Mouse (Mus musculus) embryonic stem cell, embryonic (primary cell): Measurements from ENCODE around the gene Nt5c2.

Experiments used
- CTCF ChIA-PET, 4 experiments: fragments of 300-600 bp in 2 of 4; fragments of 350-600 bp in 2 of 4; sonication (Branson Sonifier 250); formaldehyde crosslinking; loops; one replicate each; lab custom pipeline; 2022; ENCODE audit warnings: inconsistent platforms in 2 of 4; lab: Charles Lee
- POLR2A ChIA-PET, 4 experiments: fragments of 300-600 bp in 2 of 4; fragments of 350-600 bp in 2 of 4; sonication (Branson Sonifier 250); formaldehyde crosslinking; loops; one replicate each; lab custom pipeline; 2022; ENCODE audit warnings: antibody characterized with exemption in 4 of 4, inconsistent platforms in 1 of 4; lab: Charles Lee

Nt5c2 gene

GRCm38 (mm10) chr19:46915406-46916080 is 99.4 kb downstream of the Nt5c2 start:
- CTCF ChIA-PET: interaction anchor here in 1 of 4 experiments (0.6 kb wide), 2 partner anchors 139 to 755 kb away, joined by 4 to 6 read pairs; no protein-coding TSS in a partner anchor
- POLR2A ChIA-PET: interaction anchor here in 3 of 4 experiments (0.6 to 1.3 kb wide), 7 partner anchors 11 to 152 kb away, joined by 3 to 6 read pairs (median 4); partner anchors contain the start of gene Taf5 (in 1 of the 3)

GRCm38 (mm10) chr19:46913626-46914025 is 101.3 kb downstream of the Nt5c2 start:
- CTCF ChIA-PET: interaction anchor here in 1 of 4 experiments (0.6 kb wide), 1 partner anchor 103 kb away, joined by 4 read pairs; no protein-coding TSS in a partner anchor
- POLR2A ChIA-PET: interaction anchor here in 1 of 4 experiments (0.6 kb wide), 1 partner anchor 325 kb away, joined by 3 read pairs; no protein-coding TSS in a partner anchor

- ChIA-PET CTCF (interaction anchor here in 3 of 4 experiments (0.5 to 1.1 kb wide), 5 partner anchors 36 to 103 kb away, joined by 3 to 8 read pairs (median 4); partner anchors contain the start of gene Ina (in 1 of the 3)), POLR2A (interaction anchor here in 2 of 4 experiments (0.6 to 1.7 kb wide), 5 partner anchors 11 to 286 kb away, joined by 3 to 5 read pairs (median 3); no protein-coding TSS in a partner anchor)
Measured at GRCm38 (mm10) chr19:46911492-46911891, 103.5 kb downstream of the Nt5c2 start.

- CTCF ChIA-PET: interaction anchor here in 3 of 4 experiments (0.6 to 1.4 kb wide), 4 partner anchors 11 to 381 kb away, joined by 3 to 10 read pairs (median 4); no protein-coding TSS in a partner anchor
- POLR2A ChIA-PET: interaction anchor here in 2 of 4 experiments (0.9 to 1.4 kb wide), 5 partner anchors 9 to 67 kb away, joined by 3 to 5 read pairs (median 3); no protein-coding TSS in a partner anchor
Measured at GRCm38 (mm10) chr19:46908977-46909376, 106.0 kb downstream of the Nt5c2 start.

GRCm38 (mm10) chr19:46908207-46908606 is 106.7 kb downstream of the Nt5c2 start:
- ChIA-PET CTCF (interaction anchor here (0.5 to 1.4 kb wide), 7 partner anchors 32 to 380 kb away, joined by 3 to 10 read pairs (median 5); no protein-coding TSS in a partner anchor), POLR2A (interaction anchor here in 3 of 4 experiments (0.6 to 1.7 kb wide), 7 partner anchors 8 to 107 kb away, joined by 3 to 5 read pairs (median 3); no protein-coding TSS in a partner anchor)

- ChIA-PET POLR2A (interaction anchor here in 2 of 4 experiments (0.5 to 0.9 kb wide), 3 partner anchors 19 to 219 kb away, joined by 3 read pairs; no protein-coding TSS in a partner anchor), CTCF (interaction anchor here in 3 of 4 experiments (0.6 to 0.9 kb wide), 3 partner anchors 12 to 171 kb away, joined by 3 to 5 read pairs (median 3); no protein-coding TSS in a partner anchor)
Measured at GRCm38 (mm10) chr19:46905971-46906370, 109.0 kb downstream of the Nt5c2 start.

GRCm38 (mm10) chr19:46905383-46905782 is 109.6 kb downstream of the Nt5c2 start:
- CTCF ChIA-PET: interaction anchor here (0.5 to 0.9 kb wide), 4 partner anchors 12 to 240 kb away, joined by 3 to 5 read pairs (median 3); no protein-coding TSS in a partner anchor
- POLR2A ChIA-PET: interaction anchor here in 1 of 4 experiments (0.9 kb wide), 1 partner anchor 87 kb away, joined by 3 read pairs; no protein-coding TSS in a partner anchor

- ChIA-PET CTCF (interaction anchor here in 2 of 4 experiments (0.5 to 0.6 kb wide), 2 partner anchors 112 to 241 kb away, joined by 3 read pairs; no protein-coding TSS in a partner anchor), POLR2A (interaction anchor here in 2 of 4 experiments (0.9 to 1.5 kb wide), 2 partner anchors 11 to 87 kb away, joined by 3 to 4 read pairs; no protein-coding TSS in a partner anchor)
Measured at GRCm38 (mm10) chr19:46904907-46905306, 110.0 kb downstream of the Nt5c2 start.

- POLR2A ChIA-PET: interaction anchor here in 2 of 4 experiments (0.5 to 1.4 kb wide), 3 partner anchors 15 to 511 kb away, joined by 3 to 5 read pairs (median 3); no protein-coding TSS in a partner anchor
Measured at GRCm38 (mm10) chr19:46903379-46903778, 111.6 kb downstream of the Nt5c2 start.

GRCm38 (mm10) chr19:46901323-46901722 is 113.6 kb downstream of the Nt5c2 start:
- POLR2A ChIA-PET: interaction anchor here in 1 of 4 experiments (1.4 kb wide), 1 partner anchor 10 kb away, joined by 5 read pairs; no protein-coding TSS in a partner anchor
- CTCF ChIA-PET: no interaction called here

More at GRCm38 (mm10) chr19:46903379-46903778, 111.6 kb downstream of the Nt5c2 start:
- CTCF ChIA-PET: no interaction called here

GRCm38 (mm10) chr19:46900786-46901185 is 114.2 kb downstream of the Nt5c2 start:
- ChIA-PET CTCF (no interaction called here), POLR2A (interaction anchor here in 2 of 4 experiments (0.7 to 1.5 kb wide), 3 partner anchors 8 to 12 kb away, joined by 3 to 5 read pairs (median 5); no protein-coding TSS in a partner anchor)

GRCm38 (mm10) chr19:46899871-46900270 is 115.1 kb downstream of the Nt5c2 start:
- POLR2A ChIA-PET: interaction anchor here in 2 of 4 experiments (0.7 to 2.7 kb wide), 7 partner anchors 9 to 25 kb away, joined by 3 to 11 read pairs (median 4); no protein-coding TSS in a partner anchor
- CTCF ChIA-PET: interaction anchor here in 1 of 4 experiments (1.1 kb wide), 1 partner anchor 30 kb away, joined by 3 read pairs; no protein-coding TSS in a partner anchor

- CTCF ChIA-PET: interaction anchor here in 1 of 4 experiments (1.1 to 1.2 kb wide), 2 partner anchors 14 to 30 kb away, joined by 3 read pairs; no protein-coding TSS in a partner anchor
- POLR2A ChIA-PET: interaction anchor here in 2 of 4 experiments (1.1 to 2.7 kb wide), 3 partner anchors 11 to 24 kb away, joined by 3 to 11 read pairs (median 4); no protein-coding TSS in a partner anchor
Measured at GRCm38 (mm10) chr19:46899306-46899705, 115.6 kb downstream of the Nt5c2 start.

GRCm38 (mm10) chr19:46898222-46898621 is 116.7 kb downstream of the Nt5c2 start:
- ChIA-PET POLR2A (interaction anchor here in 2 of 4 experiments (0.6 to 2.7 kb wide), 3 partner anchors 10 to 137 kb away, joined by 3 to 11 read pairs (median 7); partner anchors contain the start of gene Cnnm2 (in 1 of the 2)), CTCF (interaction anchor here in 2 of 4 experiments (1.1 to 1.8 kb wide), 5 partner anchors 11 to 200 kb away, joined by 3 to 8 read pairs (median 3); no protein-coding TSS in a partner anchor)

GRCm38 (mm10) chr19:46897135-46897534 is 117.8 kb downstream of the Nt5c2 start:
- ChIA-PET CTCF (interaction anchor here (0.6 to 1.8 kb wide), 5 partner anchors 12 to 199 kb away, joined by 3 to 8 read pairs (median 3); no protein-coding TSS in a partner anchor), POLR2A (interaction anchor here in 1 of 4 experiments (0.8 to 2.7 kb wide), 2 partner anchors 9 to 181 kb away, joined by 3 to 11 read pairs; no protein-coding TSS in a partner anchor)

GRCm38 (mm10) chr19:46893484-46893883 is 121.5 kb downstream of the Nt5c2 start:
- POLR2A ChIA-PET: interaction anchor here in 1 of 4 experiments (1.1 kb wide), 1 partner anchor 98 kb away, joined by 3 read pairs; no protein-coding TSS in a partner anchor
- CTCF ChIA-PET: no interaction called here

GRCm38 (mm10) chr19:46892856-46893255 is 122.1 kb downstream of the Nt5c2 start:
- CTCF ChIA-PET: interaction anchor here in 3 of 4 experiments (0.5 to 0.8 kb wide), 3 partner anchors 25 to 114 kb away, joined by 3 to 18 read pairs (median 3); no protein-coding TSS in a partner anchor
- POLR2A ChIA-PET: interaction anchor here in 1 of 4 experiments (0.7 to 1.1 kb wide), 2 partner anchors 15 to 99 kb away, joined by 3 read pairs; no protein-coding TSS in a partner anchor
